Mouse (Mus musculus) megakaryocyte, embryonic 14.5 days (primary cell): Measurements from ENCODE around the gene Ccdc191. TPM values are rescaled to one million over a fixed set of nuclear protein-coding genes. Genes with fewer than 3 reads are reported as not detected.

Experiments
- H3K27me3 ChIP-seq: replicated peaks from 2 replicates; pipeline ENCODE3; 2012; ENCODE audit warnings: inconsistent platforms
- H3K36me3 ChIP-seq: replicated peaks from 2 replicates; pipeline ENCODE3; 2012; ENCODE audit warnings: low read length, inconsistent platforms, mixed read lengths
- H3K4me1 ChIP-seq: 2 replicates; pipeline ENCODE4 v1.6.1; 2012; ENCODE audit warnings: inconsistent platforms
- H3K4me3 ChIP-seq: replicated peaks from 2 replicates; pipeline ENCODE3; 2012; ENCODE audit warnings: moderate library complexity, mild to moderate bottlenecking, inconsistent platforms
- H3K9me3 ChIP-seq: 2 replicates; pipeline ENCODE4 v1.6.1; 2012; ENCODE audit warnings: inconsistent platforms
- FLI1 ChIP-seq: IDR thresholded peaks from 2 replicates; pipeline ENCODE4 v1.6.1; 2012; ENCODE audit warnings: low read length, inconsistent platforms, mixed read lengths
- GATA1 ChIP-seq: IDR thresholded peaks from 3 replicates; pipeline ENCODE4 v1.6.1; 2012; ENCODE audit warnings: mixed read lengths, low read length, inconsistent platforms, borderline replicate concordance
- polyA plus RNA-seq: library from polyadenylated mRNA; stranded (reverse); fragments of >175 nt; gene quantifications from 2 replicates; pipeline ENCODE4 v1.2.3, GENCODE M21; 2012; ENCODE audit warnings: low replicate concordance; ENCODE audit not compliant: insufficient read depth

The Ccdc191 gene
- 1.2 and 2.2 TPM in 2 replicates for polyA plus RNA-seq

DNA sequence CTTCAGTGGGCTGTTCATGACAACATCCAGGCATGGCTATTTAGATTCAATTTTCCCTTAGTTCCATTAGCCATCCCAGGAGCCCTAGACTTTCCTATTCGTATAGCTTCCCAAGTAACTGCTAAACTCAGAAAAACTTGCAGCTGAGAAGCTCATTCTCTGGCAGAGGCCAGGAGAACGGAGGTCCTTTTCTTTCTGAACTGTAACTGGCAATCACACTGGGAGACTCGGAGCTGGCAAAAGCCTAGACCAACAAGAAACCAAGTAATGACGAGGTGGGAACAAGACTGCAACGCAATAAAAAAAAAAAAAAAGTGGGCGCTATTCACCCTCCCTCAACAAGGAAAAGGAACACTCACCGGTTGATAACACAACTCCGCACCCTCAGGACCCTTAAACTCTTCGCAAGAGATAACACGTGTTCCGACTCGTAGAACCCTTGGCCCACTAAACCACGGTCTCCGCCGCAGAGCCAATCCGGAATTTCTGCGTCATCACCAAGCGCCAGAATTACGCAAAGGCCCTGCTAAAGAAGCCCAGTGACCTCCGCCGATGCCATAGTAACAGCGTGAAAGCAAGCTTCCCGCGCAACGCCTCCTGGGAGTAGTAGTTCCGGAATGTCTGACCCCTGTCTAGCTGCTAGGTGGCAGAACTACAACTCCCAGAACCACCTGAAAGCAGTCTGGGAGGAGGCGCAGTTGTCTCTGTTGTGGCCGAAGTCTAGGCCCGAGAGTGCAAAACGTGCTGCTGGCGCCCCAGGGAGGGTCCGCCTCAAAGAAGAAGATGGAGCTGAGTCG, at the start of gene Ccdc191:
Gene Ccdc191 (plus strand): TSS at position 593 of the 797 bp plus-strand sequence.
- Histone ChIP-seq H3K36me3 (peaks cover 13% of the 10 kb centered on the region), H3K4me1 (peaks cover 23% of the 10 kb centered on the region), H3K4me3 (peak within 1 kb of the TSS; percentile 94), H3K9me3 (no peaks in the 10 kb centered on the region), H3K27me3 (no peaks in the 10 kb centered on the region)
- no peak for TF ChIP-seq FLI1
- TF ChIP-seq GATA1, result no peak

DNA sequence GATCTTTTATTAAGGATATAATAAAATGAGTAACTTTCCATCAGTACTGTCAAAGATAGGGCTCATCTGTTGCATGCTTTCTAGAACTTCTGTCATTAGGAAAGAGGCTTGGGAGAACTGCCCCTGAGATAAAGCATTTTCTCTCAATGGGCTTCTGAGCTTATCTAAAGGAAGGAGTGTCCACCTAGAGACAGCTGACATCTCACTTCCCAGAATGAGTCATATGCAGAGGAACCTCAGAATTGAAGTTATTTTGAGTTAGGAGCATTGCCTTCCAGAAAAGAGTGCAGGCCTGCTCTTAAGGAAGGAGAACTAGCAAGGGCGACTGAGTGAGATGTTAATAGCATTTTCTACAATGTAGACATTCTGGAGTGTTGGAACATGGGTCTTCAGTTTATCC, 48.4 kb upstream of the Ccdc191 start:
- H3K9me3 ChIP-seq, result no peaks in the 10 kb centered on the region
- TF ChIP-seq FLI1, result no peak
- H3K36me3 ChIP-seq, result no peaks in the 10 kb centered on the region
- no peak overlapping the region for H3K4me3 ChIP-seq
- no peaks in the 10 kb centered on the region for H3K27me3 ChIP-seq
- H3K4me1 ChIP-seq, result peaks cover 21% of the 10 kb centered on the region

DNA sequence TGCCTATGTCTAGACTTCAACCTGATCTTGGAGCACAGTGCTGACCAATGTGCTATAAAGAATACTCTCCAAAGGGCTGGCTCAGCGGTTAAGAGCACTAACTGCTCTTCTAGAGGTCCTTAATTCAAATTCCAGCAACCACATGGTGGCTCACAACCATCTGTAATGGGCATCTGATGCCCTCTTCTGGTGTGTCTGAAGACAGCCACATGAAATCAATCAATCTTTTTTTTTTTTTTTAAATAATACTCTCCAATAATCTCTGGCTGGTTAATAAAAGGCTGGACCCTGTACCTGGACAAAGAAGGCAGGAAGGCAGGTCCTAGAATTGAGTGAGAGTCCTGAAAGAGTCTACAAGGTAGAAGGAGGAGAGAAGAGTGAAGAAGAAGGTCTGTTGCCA, 39.8 kb upstream of the Ccdc191 start:
- Histone ChIP-seq H3K9me3 (no peaks in the 10 kb centered on the region), H3K27me3 (no peaks in the 10 kb centered on the region), H3K36me3 (no peaks in the 10 kb centered on the region), H3K4me3 (no peak overlapping the region), H3K4me1 (no peaks in the 10 kb centered on the region)
- TF ChIP-seq FLI1 (no peak), GATA1 (no peak)

DNA sequence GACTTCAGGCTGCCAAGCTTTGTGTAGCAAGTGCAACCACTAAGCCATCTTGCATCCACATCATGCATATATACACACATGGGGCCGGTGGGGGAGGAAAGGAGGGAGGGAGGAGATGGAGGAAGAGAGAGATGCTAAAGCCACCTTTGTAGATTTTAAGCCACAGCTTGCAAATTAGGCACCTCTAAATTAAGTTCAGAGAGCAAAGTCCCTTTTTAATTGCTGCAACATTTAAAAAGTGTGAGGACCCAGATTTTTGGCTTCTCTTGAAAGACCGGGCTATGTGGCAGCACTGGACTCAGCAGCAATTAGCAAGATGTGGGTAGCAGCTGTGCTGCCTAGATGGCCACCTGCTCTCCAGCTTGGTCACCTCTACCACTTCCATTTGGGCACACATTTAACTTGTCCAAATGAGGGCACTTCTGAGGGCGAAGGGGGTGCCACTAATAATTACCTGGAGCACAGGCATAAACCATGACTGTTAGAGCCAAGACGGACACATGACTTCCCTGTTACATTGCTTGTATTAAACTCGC, 30.6 kb upstream of the Ccdc191 start:
- H3K4me3 ChIP-seq, result no peak overlapping the region
- TF ChIP-seq GATA1, result no peak
- TF ChIP-seq FLI1, result no peak
- H3K4me1 ChIP-seq, result no peaks in the 10 kb centered on the region
- peaks cover 25% of the 10 kb centered on the region for H3K36me3 ChIP-seq
- H3K27me3 ChIP-seq, result peaks cover 2% of the 10 kb centered on the region
- no peaks in the 10 kb centered on the region for H3K9me3 ChIP-seq

DNA sequence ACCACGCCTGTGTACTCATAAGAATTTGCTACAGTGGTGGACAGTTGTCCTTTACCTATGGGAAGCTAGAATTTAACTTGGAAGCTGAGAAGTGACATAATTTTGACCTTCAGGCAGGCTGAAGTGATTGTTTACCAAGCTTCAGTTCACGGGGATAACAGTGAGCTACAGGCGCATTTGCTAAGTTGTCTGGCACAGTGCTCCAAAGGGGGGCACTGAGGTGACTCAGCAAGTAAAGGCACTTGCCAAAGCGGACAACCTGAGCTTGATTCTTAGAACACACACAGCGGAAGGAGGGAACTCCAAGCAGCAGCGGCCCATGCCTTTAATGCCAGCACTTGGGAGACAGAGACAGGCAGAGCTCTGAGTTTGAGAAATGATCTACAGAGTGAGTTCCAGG, 29.0 kb upstream of the Ccdc191 start:
- no peaks in the 10 kb centered on the region for H3K4me1 ChIP-seq
- H3K27me3 ChIP-seq, result peaks cover 2% of the 10 kb centered on the region
- H3K4me3 ChIP-seq, result no peak overlapping the region
- peaks cover 30% of the 10 kb centered on the region for H3K36me3 ChIP-seq
- no peak for TF ChIP-seq FLI1
- no peak for TF ChIP-seq GATA1
- no peaks in the 10 kb centered on the region for H3K9me3 ChIP-seq

DNA sequence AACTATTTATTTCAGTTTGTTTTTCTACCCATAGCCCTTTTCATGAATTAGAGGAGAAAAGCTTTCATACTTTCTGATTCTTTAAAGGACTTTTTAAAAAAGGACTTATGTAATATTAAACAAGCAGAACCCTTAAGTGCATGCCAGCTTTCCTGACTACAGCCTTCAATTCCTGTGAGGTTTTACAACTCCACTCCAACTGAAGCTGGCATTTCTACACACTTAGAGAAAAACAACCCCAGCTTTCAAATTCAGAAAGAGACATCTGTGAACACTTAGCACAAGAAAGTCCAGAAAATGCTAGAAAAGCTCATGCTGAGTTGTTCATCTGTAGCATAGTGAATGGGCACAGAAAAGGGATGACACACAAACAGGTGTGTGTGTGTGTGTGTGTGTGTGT, 19.8 kb upstream of the Ccdc191 start:
- no peak for TF ChIP-seq FLI1
- no peak for TF ChIP-seq GATA1
- H3K9me3 ChIP-seq, result no peaks in the 10 kb centered on the region
- peaks cover 66% of the 10 kb centered on the region for H3K36me3 ChIP-seq
- no peak overlapping the region for H3K4me3 ChIP-seq
- H3K4me1 ChIP-seq, result peaks cover 9% of the 10 kb centered on the region
- H3K27me3 ChIP-seq, result no peaks in the 10 kb centered on the region

DNA sequence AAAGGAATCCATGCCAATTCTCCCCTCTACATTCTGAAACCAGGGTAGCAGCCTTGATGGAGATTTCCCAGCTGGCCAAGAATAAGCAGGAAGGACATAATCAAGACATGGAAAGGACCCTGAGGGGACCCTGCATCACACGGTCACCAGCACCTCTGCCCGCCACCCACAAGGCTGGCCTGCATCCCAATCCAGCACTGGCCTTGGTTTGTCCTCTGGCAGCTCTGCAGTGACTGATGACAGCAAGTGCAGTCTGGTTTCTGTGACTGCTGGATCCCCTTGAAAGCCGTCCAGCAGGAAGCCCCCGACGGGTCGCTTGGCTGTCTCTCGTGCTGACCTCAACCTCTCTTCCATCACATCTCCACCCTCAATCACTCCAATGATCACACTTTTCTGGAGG, 18.2 kb upstream of the Ccdc191 start:
- no peak for TF ChIP-seq GATA1
- no peak for TF ChIP-seq FLI1
- no peaks in the 10 kb centered on the region for H3K27me3 ChIP-seq
- H3K4me1 ChIP-seq, result peaks cover 11% of the 10 kb centered on the region
- H3K9me3 ChIP-seq, result no peaks in the 10 kb centered on the region
- H3K36me3 ChIP-seq, result peaks cover 79% of the 10 kb centered on the region
- H3K4me3 ChIP-seq, result no peak overlapping the region

DNA sequence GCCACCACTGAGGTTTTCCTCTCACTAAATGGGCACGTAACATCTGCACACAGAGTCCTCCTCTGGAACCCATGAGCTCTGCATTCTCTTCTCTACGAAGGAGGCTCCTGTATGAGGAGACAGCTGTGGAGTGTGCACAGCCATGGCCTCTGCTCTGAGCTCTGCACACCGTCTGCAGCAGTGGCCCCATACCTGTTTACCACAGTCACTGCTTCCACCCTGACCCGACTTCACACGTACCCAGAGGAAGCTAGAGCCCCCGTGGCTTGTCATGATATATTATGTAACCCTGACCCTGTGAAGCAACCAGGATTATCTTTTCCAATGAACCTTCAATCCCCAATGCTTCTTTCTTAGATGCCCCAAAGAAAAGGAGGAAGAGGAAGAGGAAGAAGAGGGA, 9.8 kb upstream of the Ccdc191 start:
- no peak overlapping the region for H3K4me3 ChIP-seq
- H3K9me3 ChIP-seq, result no peaks in the 10 kb centered on the region
- no peaks in the 10 kb centered on the region for H3K27me3 ChIP-seq
- peaks cover 53% of the 10 kb centered on the region for H3K36me3 ChIP-seq
- TF ChIP-seq FLI1, result no peak
- no peak for TF ChIP-seq GATA1
- peaks cover 6% of the 10 kb centered on the region; the same call in 1 of the 2 replicates for H3K4me1 ChIP-seq

DNA sequence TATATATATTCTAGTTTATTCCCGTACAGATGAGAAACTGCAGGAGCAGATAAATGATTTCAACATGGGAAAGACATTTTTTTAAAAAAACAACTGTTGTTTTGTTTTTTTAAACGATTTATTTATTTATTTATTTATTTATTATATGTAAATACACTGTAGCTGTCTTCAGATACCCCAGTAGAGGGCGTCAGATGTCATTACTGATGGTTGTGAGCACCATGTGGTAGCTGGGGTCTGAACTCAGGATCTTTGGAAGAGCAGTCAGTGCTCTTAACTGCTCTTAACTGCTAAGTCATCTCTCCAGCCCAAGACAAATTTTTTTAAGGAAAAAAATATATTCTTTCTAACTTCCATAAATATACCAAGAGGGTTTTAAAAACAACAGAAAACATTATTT, 8.0 kb upstream of the Ccdc191 start:
- no peaks in the 10 kb centered on the region for H3K27me3 ChIP-seq
- peaks cover 42% of the 10 kb centered on the region for H3K36me3 ChIP-seq
- 0 out of 2 replicates have a peak, but pooled peaks cover 3% of the 10 kb centered on the region for H3K4me1 ChIP-seq
- no peaks in the 10 kb centered on the region for H3K9me3 ChIP-seq
- TF ChIP-seq GATA1 (no peak), FLI1 (no peak)
- no peak overlapping the region for H3K4me3 ChIP-seq

DNA sequence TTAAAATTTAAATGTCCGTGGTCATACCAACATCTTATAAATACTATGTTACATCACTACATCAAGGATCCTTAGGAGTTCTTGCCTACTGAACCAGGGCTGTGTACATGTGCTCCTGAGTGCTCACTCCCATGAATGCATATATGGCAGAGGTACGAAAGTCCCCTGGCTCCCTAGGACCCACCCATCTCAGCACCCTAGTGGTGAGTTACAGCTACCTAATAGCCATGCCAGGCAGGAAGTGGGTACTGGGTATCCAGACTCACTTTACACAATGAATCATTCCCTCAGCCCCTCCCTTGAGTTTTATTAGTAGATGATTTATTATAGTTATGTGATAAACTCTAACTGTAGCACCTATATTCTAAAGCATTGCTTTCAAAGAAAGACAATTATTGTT, 7.3 kb upstream of the Ccdc191 start:
- TF ChIP-seq FLI1, result no peak
- no peak for TF ChIP-seq GATA1
- Histone ChIP-seq H3K36me3 (peaks cover 37% of the 10 kb centered on the region), H3K9me3 (no peaks in the 10 kb centered on the region), H3K27me3 (no peaks in the 10 kb centered on the region), H3K4me1 (0 out of 2 replicates have a peak, but pooled peaks cover 3% of the 10 kb centered on the region), H3K4me3 (no peak overlapping the region)
